Comparison of ENCODE assay signal across 8 mouse cellular contexts in genomic region chr12:12942364-12943050, GRCm38 (mm10). TPM values are rescaled to one million over a fixed set of nuclear protein-coding genes. Genes with fewer than 3 reads are reported as not detected.
DNase-seq lines count a peak whose midpoint lies in the region; ATAC-seq and TF ChIP-seq lines count a peak whose summit lies in the region.

No protein-coding gene starts in this region.

- H3K4me2 ChIP-seq in midbrain, embryonic 11.5 days, result peak overlapping the region; percentile 94

- no peak for TF ChIP-seq POLR2A in small intestine, adult 2 months (IDR thresholded peaks at IDR 0.05; ENCODE audit: low read depth, low read length)

- peak; percentile 64 for TF ChIP-seq CTCF in small intestine, adult 2 months (IDR thresholded peaks at IDR 0.05; ENCODE audit: extremely low read depth, insufficient read length, insufficient replicate concordance, low read depth, low read length)

- H3K4me1 ChIP-seq in limb, embryonic 10.5 days, result peaks cover 23% of the 10 kb centered on the region
- peaks cover 12% of the 10 kb centered on the region; the same call in 1 of the 2 replicates for H3K4me1 ChIP-seq in midbrain, embryonic 11.5 days (ENCODE audit: control insufficient read depth, insufficient read depth, low read length)
- peaks cover 15% of the 10 kb centered on the region for H3K4me1 ChIP-seq in small intestine, adult 2 months (ENCODE audit: control insufficient read depth, insufficient read depth, insufficient read length, low read length)

- peak overlapping the region; percentile 78 for H3K9ac ChIP-seq in midbrain, embryonic 11.5 days (ENCODE audit: low read length)

- peak; percentile 63 for ATAC-seq in midbrain, embryonic 11.5 days (ENCODE audit: low FRiP score)

- peak overlapping the region; percentile 82 for H3K4me3 ChIP-seq in limb, embryonic 10.5 days
- H3K4me3 ChIP-seq in midbrain, embryonic 11.5 days (ENCODE audit: low read depth, low read length), result peak overlapping the region; percentile 73
- peak overlapping the region; percentile 75 for H3K4me3 ChIP-seq in small intestine, adult 2 months (ENCODE audit: low read depth, low read length)

- WGBS in limb, embryonic 10.5 days, result under 1% methylated on average over 47 of the region's 47 CpGs
- WGBS in midbrain, embryonic 11.5 days, result under 1% methylated on average over 47 of the region's 47 CpGs
- WGBS in small intestine, adult 2 months, result 5% methylated on average over 47 of the region's 47 CpGs

- peak; percentile 84 for DNase-seq in adrenal gland, postnatal 25 days
- DNase-seq in embryo, embryonic 9.5 days (ENCODE audit: extremely low spot score), result peak; percentile 88
- peak; percentile 98 for DNase-seq in heart, adult 11 months
- peak; percentile 77 for DNase-seq in kidney, adult 11 months
- peak; percentile 89 for DNase-seq in limb, embryonic 10.5 days (ENCODE audit: low spot score)
- peak; percentile 98 for DNase-seq in midbrain, embryonic 11.5 days (ENCODE audit: low spot score, missing footprints)
- DNase-seq in adipocyte (ENCODE audit: low spot score), result no peak

- H3K36me3 ChIP-seq in limb, embryonic 10.5 days, result peaks cover 28% of the 10 kb centered on the region
- peaks cover 1% of the 10 kb centered on the region; the same call in 1 of the 2 replicates for H3K36me3 ChIP-seq in midbrain, embryonic 11.5 days (ENCODE audit: control insufficient read depth, insufficient read depth, low read length)
- no peaks in the 10 kb centered on the region for H3K36me3 ChIP-seq in small intestine, adult 2 months (ENCODE audit: control insufficient read depth, insufficient read depth, low read length)

- peak overlapping the region; percentile 96 for H3K27ac ChIP-seq in limb, embryonic 10.5 days
- H3K27ac ChIP-seq in midbrain, embryonic 11.5 days (ENCODE audit: low read depth, low read length), result peak overlapping the region; percentile 91
- no peak overlapping the region for H3K27ac ChIP-seq in small intestine, adult 2 months (ENCODE audit: insufficient read depth, low read depth, low read length)

- no peaks in the 10 kb centered on the region for H3K9me3 ChIP-seq in limb, embryonic 10.5 days (replicated peaks)
- H3K9me3 ChIP-seq in midbrain, embryonic 11.5 days (ENCODE audit: control insufficient read depth, low read length), result no peaks in the 10 kb centered on the region

- no peaks in the 10 kb centered on the region for H3K27me3 ChIP-seq in limb, embryonic 10.5 days (ENCODE audit: low read depth, poor library complexity, severe bottlenecking)
- no peaks in the 10 kb centered on the region for H3K27me3 ChIP-seq in midbrain, embryonic 11.5 days (ENCODE audit: control insufficient read depth, insufficient read depth, low read length)
- no peaks in the 10 kb centered on the region for H3K27me3 ChIP-seq in small intestine, adult 2 months (ENCODE audit: control insufficient read depth, insufficient read depth, low read length)

RNA-seq across cellular contexts. Expression of gene Mycn, which starts 0.8 kb away (rescaled TPM):
- total RNA-seq in adrenal gland, postnatal 25 days (2021), result 4.2 and 7.1 TPM in 2 replicates
- 153 and 241 TPM in 2 replicates for polyA plus RNA-seq in limb, embryonic 10.5 days (2016; fragmentation: Nextera tagmentation; extraction: Ambion mirVana)
- polyA plus RNA-seq in midbrain, embryonic 11.5 days (2014; fragmentation: Nextera tagmentation; extraction: Ambion mirVana), result 86.8 and 99.1 TPM in 2 replicates
- polyA plus RNA-seq in small intestine, adult 2 months (2012; rRNA removed), result 0.94 and 2.1 TPM in 2 replicates

Comparison
In these comparisons a context has a peak if more than half of its experiments do, and no peak if none do; other contexts are left out.
1. RNA of gene Mycn, which starts 0.8 kb away (polyA plus RNA-seq): 153 to 241 TPM in limb, embryonic 10.5 days and 86.8 to 99.1 TPM in midbrain, embryonic 11.5 days; 0.94 to 2.1 TPM in small intestine, adult 2 months; every median in the first group is over 10 times any median in the second.
2. Peak in every context shown above with its lines, with median percentiles within 50 percentile points of each other: H3K4me3 ChIP-seq.